Mouse (Mus musculus): Measurements from ENCODE around the gene Gm10647. TPM values are rescaled to one million over a fixed set of nuclear protein-coding genes. Genes with fewer than 3 reads are reported as not detected.

The Gm10647 gene
- polyA plus RNA-seq, 1 experiment from 2014 or later, result 0.25 TPM

DNA sequence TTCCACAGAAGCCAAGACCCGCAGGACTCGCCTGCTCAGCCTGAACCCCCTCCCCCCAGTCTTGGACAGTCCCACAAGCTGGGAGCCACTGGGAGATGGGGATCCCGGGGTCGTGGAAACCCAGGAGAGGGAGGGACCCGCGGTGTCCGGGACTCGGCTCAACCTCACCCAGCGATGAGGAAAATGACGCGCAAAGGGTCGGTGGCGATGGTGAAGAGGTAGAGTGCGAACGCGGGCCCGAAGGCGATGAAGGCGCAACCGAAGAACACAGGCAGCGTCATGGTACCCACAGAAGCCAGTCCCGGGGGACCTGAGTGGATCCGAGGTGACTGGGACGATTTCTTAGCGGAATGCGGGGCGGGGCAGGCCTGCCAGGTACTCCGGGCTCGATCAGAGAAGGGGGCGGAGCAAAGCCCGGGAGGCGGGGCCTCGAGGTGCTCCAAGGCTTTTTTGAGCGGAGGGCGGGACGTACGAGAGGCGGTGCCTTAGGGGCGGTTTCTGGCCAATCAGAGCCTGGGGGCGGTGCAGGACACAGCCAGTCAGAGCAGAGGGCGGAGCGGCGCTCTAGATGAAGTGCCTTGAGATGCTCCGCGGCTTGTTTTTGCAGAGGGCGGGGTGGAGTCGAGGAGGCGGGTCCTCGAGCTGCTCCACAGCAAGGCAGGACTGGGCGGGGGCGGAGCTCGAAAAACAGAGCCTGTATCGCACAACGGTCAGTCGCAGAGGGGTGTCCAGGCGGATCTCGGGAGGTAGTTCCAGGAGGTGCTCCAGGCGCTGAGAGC lies 37.7 kb downstream of the Gm10647 start, which contains the start of gene Aph1c:
Gene Aph1c, minus strand, starts transcription at position 409 of the 779 bp plus-strand sequence.
- ATAC-seq, result peak; percentile 99

DNA sequence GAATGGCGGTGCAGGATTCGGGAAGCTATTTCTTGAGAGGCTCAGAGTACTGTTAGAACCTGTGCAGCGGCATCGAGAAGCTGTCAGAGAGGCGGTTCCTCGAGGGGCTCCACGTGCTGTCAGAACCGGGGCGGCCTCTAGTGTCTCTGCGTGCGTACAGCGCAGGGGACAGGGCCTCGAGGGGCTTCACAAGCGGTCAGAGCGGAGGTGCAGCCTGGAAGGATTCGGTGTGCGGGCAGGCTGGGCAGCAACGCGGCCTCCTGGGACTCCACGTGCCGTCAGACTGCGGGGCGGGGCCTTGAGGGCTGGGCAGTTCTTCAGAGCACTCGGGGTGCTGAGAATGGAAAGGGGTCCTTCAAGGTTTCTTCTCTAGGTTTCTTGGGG lies 38.2 kb downstream of the Gm10647 start:
- H3K4me2 ChIP-seq (ENCODE audit: low read depth, low read length), result peak overlapping the region; percentile 98
- WGBS (ENCODE audit: insufficient replicate concordance), result 3% methylated on average over 24 of the region's 24 CpGs
- H3K27ac ChIP-seq (ENCODE audit: low read depth), result peak overlapping the region; percentile 53; the same call in 1 of the 2 replicates
- H3K9me3 ChIP-seq (ENCODE audit: low read length), result no peaks in the 10 kb centered on the region
- peak overlapping the region; percentile 59 for H3K4me3 ChIP-seq (ENCODE audit: low read depth, low read length)
- H3K4me1 ChIP-seq (ENCODE audit: insufficient read depth), result peaks cover 20% of the 10 kb centered on the region
- TF ChIP-seq CTCF (IDR thresholded peaks at IDR 0.05; ENCODE audit: low read depth), result peak; percentile 27
- no peak for TF ChIP-seq EP300 (IDR thresholded peaks at IDR 0.05; ENCODE audit: low read depth)
- peak overlapping the region; percentile 67 for H3K9ac ChIP-seq (replicated peaks)
- H3K36me3 ChIP-seq (replicated peaks; ENCODE audit: insufficient read depth, low read length), result no peaks in the 10 kb centered on the region
- no peak for DNase-seq
- peak; percentile 48 for ATAC-seq
- H3K27me3 ChIP-seq (ENCODE audit: insufficient read depth, low read length), result no peaks in the 10 kb centered on the region

More for the DNA sequence above, 37.7 kb downstream of the Gm10647 start, which contains the start of gene Aph1c:
- H3K4me3 ChIP-seq (ENCODE audit: low read depth, low read length), result peak within 1 kb of the TSS; percentile 59
- H3K4me1 ChIP-seq (ENCODE audit: insufficient read depth), result peaks cover 20% of the 10 kb centered on the region
- no peak for TF ChIP-seq CTCF (IDR thresholded peaks at IDR 0.05; ENCODE audit: low read depth)
- TF ChIP-seq EP300 (IDR thresholded peaks at IDR 0.05; ENCODE audit: low read depth), result no peak
- no peaks in the 10 kb centered on the region for H3K9me3 ChIP-seq (ENCODE audit: low read length)
- peak within 1 kb of the TSS; percentile 98 for H3K4me2 ChIP-seq (ENCODE audit: low read depth, low read length)
- no peaks in the 10 kb centered on the region for H3K27me3 ChIP-seq (ENCODE audit: insufficient read depth, low read length)
- H3K9ac ChIP-seq (replicated peaks), result peak within 1 kb of the TSS; percentile 67
- no peaks in the 10 kb centered on the region for H3K36me3 ChIP-seq (replicated peaks; ENCODE audit: insufficient read depth, low read length)
- under 1% methylated on average over 57 of the region's 58 CpGs for WGBS (ENCODE audit: insufficient replicate concordance)
- peak within 1 kb of the TSS; percentile 53 for H3K27ac ChIP-seq (ENCODE audit: low read depth)
- peak; percentile 99 for DNase-seq

GRCm38 (mm10) chr9:66846822-66847221 lies 50.0 kb downstream of the Gm10647 start:
- DNase-seq (no peak), ATAC-seq (no peak)
- H3K9me3 ChIP-seq (ENCODE audit: low read length), result no peaks in the 10 kb centered on the region
- WGBS (ENCODE audit: insufficient replicate concordance), result 70% methylated on average over 5 of the region's 5 CpGs
- TF ChIP-seq CTCF (IDR thresholded peaks at IDR 0.05; ENCODE audit: low read depth) (no peak), EP300 (IDR thresholded peaks at IDR 0.05; ENCODE audit: low read depth) (no peak)
- H3K9ac ChIP-seq (replicated peaks), result no peak overlapping the region
- H3K4me3 ChIP-seq (ENCODE audit: low read depth, low read length), result no peak overlapping the region
- H3K4me2 ChIP-seq (ENCODE audit: low read depth, low read length), result no peak overlapping the region
- no peaks in the 10 kb centered on the region for H3K4me1 ChIP-seq (ENCODE audit: insufficient read depth)
- peaks cover 30% of the 10 kb centered on the region for H3K36me3 ChIP-seq (replicated peaks; ENCODE audit: insufficient read depth, low read length)
- H3K27ac ChIP-seq (ENCODE audit: low read depth), result no peak overlapping the region
- no peaks in the 10 kb centered on the region for H3K27me3 ChIP-seq (ENCODE audit: insufficient read depth, low read length)

Other genes starting within 250 kb of the Gm10647 start
- 19.8 and 21.6 TPM in 2 replicates for gene Usp3, start 203.9 kb upstream of the Gm10647 start, polyA plus RNA-seq (2015; fragmentation: Nextera tagmentation; extraction: Ambion mirVana)
- gene Car12, start 83.4 kb upstream of the Gm10647 start, polyA plus RNA-seq (2015; fragmentation: Nextera tagmentation; extraction: Ambion mirVana), result 0.05 and 0.12 TPM in 2 replicates
- 2.0 and 2.1 TPM in 2 replicates for gene Aph1b, start 1.5 kb upstream of the Gm10647 start, polyA plus RNA-seq (2015; fragmentation: Nextera tagmentation; extraction: Ambion mirVana)
- 3.3 and 4.1 TPM in 2 replicates for gene Aph1c, start 37.7 kb downstream of the Gm10647 start, polyA plus RNA-seq (2015; fragmentation: Nextera tagmentation; extraction: Ambion mirVana)
- gene Rab8b, start 122.6 kb downstream of the Gm10647 start, polyA plus RNA-seq (2015; fragmentation: Nextera tagmentation; extraction: Ambion mirVana), result 9.1 and 10.7 TPM in 2 replicates
- 587 and 618 TPM in 2 replicates for gene Rps27l, start 149.0 kb downstream of the Gm10647 start, polyA plus RNA-seq (2015; fragmentation: Nextera tagmentation; extraction: Ambion mirVana)
- 13.3 and 15.2 TPM in 2 replicates for gene Lactb, start 178.4 kb downstream of the Gm10647 start, polyA plus RNA-seq (2015; fragmentation: Nextera tagmentation; extraction: Ambion mirVana)

All from liver, postnatal 0 days (tissue).